Mouse (Mus musculus) brain, embryonic 14.5 days (tissue): Measurements from ENCODE around the gene Gabrp.
A peak's percentile ranks its signal among the peaks of the same experiment; 100 is the strongest.

Experiments
- CTCF ChIP-seq: fragments of 200-500 bp; IDR thresholded peaks from 2 replicates; pipeline ENCODE4 v1.5.1; 2012; ENCODE audit warnings: inconsistent platforms, mild to moderate bottlenecking, moderate library complexity, borderline replicate concordance; ENCODE audit not compliant: insufficient read depth, insufficient read length; ENCODE audit errors: extremely low read depth
- POLR2A ChIP-seq: fragments of 200-500 bp; IDR thresholded peaks from 2 replicates; pipeline ENCODE4 v1.6.1; 2012; ENCODE audit warnings: mild to moderate bottlenecking, inconsistent platforms, borderline replicate concordance; ENCODE audit not compliant: poor library complexity, insufficient read depth, insufficient read length, severe bottlenecking; ENCODE audit errors: extremely low read depth

- peak; percentile 51; the same call in 1 of the 2 replicates for TF ChIP-seq CTCF
- no peak for TF ChIP-seq POLR2A
These were observed 65.8 kb downstream of the Gabrp start for GRCm38 (mm10) chr11:33512854-33513375.
